Mouse (Mus musculus) kidney, postnatal 0 days (tissue): ENCODE data around the gene Rabepk. TPM values are rescaled to one million over a fixed set of nuclear protein-coding genes. Genes with fewer than 3 reads are reported as not detected.
"Not testable (repeated sequence)": the region's sequence is repeated elsewhere in the genome, so short reads cannot be mapped to it uniquely, and the experiment has no call there.

ENCODE experiments used
- ATAC-seq: fragments of 200-750 bp; cut with Nextera tagmentation; replicated peaks from 2 replicates; pipeline ENCODE4 v1.8.0; 2017; ENCODE audit warnings: low read depth, moderate number of reproducible peaks, moderate TSS enrichment, moderate library complexity; ENCODE audit not compliant: low FRiP score
- DNase-seq: peaks from one replicate; pipeline ENCODE4 v3.0.0-alpha.2; 2016; ENCODE audit warnings: low spot score
- H3K27ac ChIP-seq: fragments of 300-500 bp; sonication (generic); 2 replicates; pipeline ENCODE4 v1.5.1; 2014; ENCODE audit warnings: mild to moderate bottlenecking
- H3K27me3 ChIP-seq: fragments of 300-500 bp; sonication (generic); 2 replicates; pipeline ENCODE4 v1.6.1; 2014; ENCODE audit warnings: low read length, mixed read lengths; ENCODE audit not compliant: insufficient read depth
- H3K36me3 ChIP-seq: fragments of 300-500 bp; sonication (generic); 2 replicates; pipeline ENCODE4 v1.6.1; 2014; ENCODE audit warnings: low read length, mixed read lengths; ENCODE audit not compliant: insufficient read depth
- H3K4me1 ChIP-seq: fragments of 300-500 bp; sonication (generic); replicated peaks from 2 replicates; pipeline ENCODE4 v1.6.1; 2014; ENCODE audit warnings: antibody characterized with exemption, low read length, mixed read lengths; ENCODE audit not compliant: insufficient read depth
- H3K4me2 ChIP-seq: fragments of 300-500 bp; sonication (generic); 2 replicates; pipeline ENCODE4 v1.6.1; 2014; ENCODE audit warnings: mild to moderate bottlenecking, low read length, moderate library complexity, mixed read lengths
- H3K4me3 ChIP-seq: fragments of 300-500 bp; sonication (generic); replicated peaks from 2 replicates; pipeline ENCODE4 v1.5.1; 2014; ENCODE audit warnings: low read depth, low read length
- H3K9ac ChIP-seq: fragments of 300-500 bp; sonication (generic); 2 replicates; pipeline ENCODE4 v1.6.1; 2014; ENCODE audit warnings: low read depth, low read length
- H3K9me3 ChIP-seq: fragments of 300-500 bp; sonication (generic); replicated peaks from 2 replicates; pipeline ENCODE4 v1.6.1; 2016; ENCODE audit warnings: low read length, inconsistent platforms, mixed read lengths
- CTCF ChIP-seq: IDR thresholded peaks from 2 replicates; pipeline ENCODE4 v1.5.1; 2016; ENCODE audit warnings: antibody characterized with exemption, low read depth, mild to moderate bottlenecking, moderate library complexity
- WGBS: fragments of 180-500 bp; shearing (Covaris S2); extraction: QIAGEN DNeasy Blood & Tissue Kit; methylation state at CpG from one replicate; pipeline ENCODE4 v1.1.7; 2014; 5-methylcytosine and 5-hydroxymethylcytosine counted together
- polyA plus RNA-seq: library from polyadenylated mRNA; unstranded; fragments of >200 nt; fragmentation: Nextera tagmentation; extraction: Ambion mirVana; gene quantifications from 2 replicates; pipeline ENCODE4 v1.2.1, GENCODE M21; 2015

The Rabepk gene
- polyA plus RNA-seq = 30.8 and 33.3 TPM in 2 replicates

- Histone ChIP-seq H3K27ac (peak within 1 kb of the TSS; percentile 85), H3K9me3 (no peaks in the 10 kb centered on the region), H3K4me1 (peaks cover 7% of the 10 kb centered on the region; the same call in 1 of the 2 replicates), H3K27me3 (no peaks in the 10 kb centered on the region), H3K36me3 (0 out of 2 replicates have a peak, but pooled peaks cover 8% of the 10 kb centered on the region), H3K4me3 (peak within 1 kb of the TSS; percentile 67), H3K9ac (peak within 1 kb of the TSS; percentile 72), H3K4me2 (peak within 1 kb of the TSS; percentile 81)
- ATAC-seq (peak; percentile 80), DNase-seq (peak; percentile 93)
- no peak for TF ChIP-seq CTCF
- WGBS = 3% methylated on average over 44 of the region's 44 CpGs
These were observed at the start of gene Rabepk for GRCm38 (mm10) chr2:34799357-34800256. Gene Rabepk (minus strand): TSS chr2:34799912.

DNA sequence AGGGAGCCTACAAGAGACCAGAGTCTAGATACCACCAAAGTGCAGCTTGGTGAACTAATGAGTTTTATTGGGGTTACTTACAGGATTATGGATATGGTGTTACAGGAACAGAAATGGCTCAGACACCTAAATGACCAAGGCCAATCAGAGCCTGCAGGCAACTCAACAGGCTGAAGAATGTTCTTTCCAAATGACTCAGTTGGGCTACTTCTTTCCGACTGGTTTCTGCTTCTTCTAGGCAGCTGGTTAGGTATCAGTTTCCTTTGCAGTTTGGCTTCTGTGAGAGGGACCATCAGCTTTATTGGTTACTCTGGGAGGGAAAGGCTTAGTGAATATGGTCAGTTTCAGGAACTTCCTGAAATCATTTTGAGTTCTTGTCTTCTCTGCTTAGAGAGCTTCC, 48.0 kb upstream of the Rabepk start:
- TF ChIP-seq CTCF = no peak
- no peak overlapping the region for H3K9ac ChIP-seq
- WGBS = 85% methylated on average over 1 of the region's 1 CpGs
- ATAC-seq (no peak), DNase-seq (no peak)
- no peaks in the 10 kb centered on the region for H3K9me3 ChIP-seq
- H3K4me1 ChIP-seq = no peaks in the 10 kb centered on the region
- H3K36me3 ChIP-seq = peaks cover 20% of the 10 kb centered on the region
- no peaks in the 10 kb centered on the region for H3K27me3 ChIP-seq
- H3K4me2 ChIP-seq = no peak overlapping the region
- H3K27ac ChIP-seq = no peak overlapping the region
- H3K4me3 ChIP-seq = no peak overlapping the region

DNA sequence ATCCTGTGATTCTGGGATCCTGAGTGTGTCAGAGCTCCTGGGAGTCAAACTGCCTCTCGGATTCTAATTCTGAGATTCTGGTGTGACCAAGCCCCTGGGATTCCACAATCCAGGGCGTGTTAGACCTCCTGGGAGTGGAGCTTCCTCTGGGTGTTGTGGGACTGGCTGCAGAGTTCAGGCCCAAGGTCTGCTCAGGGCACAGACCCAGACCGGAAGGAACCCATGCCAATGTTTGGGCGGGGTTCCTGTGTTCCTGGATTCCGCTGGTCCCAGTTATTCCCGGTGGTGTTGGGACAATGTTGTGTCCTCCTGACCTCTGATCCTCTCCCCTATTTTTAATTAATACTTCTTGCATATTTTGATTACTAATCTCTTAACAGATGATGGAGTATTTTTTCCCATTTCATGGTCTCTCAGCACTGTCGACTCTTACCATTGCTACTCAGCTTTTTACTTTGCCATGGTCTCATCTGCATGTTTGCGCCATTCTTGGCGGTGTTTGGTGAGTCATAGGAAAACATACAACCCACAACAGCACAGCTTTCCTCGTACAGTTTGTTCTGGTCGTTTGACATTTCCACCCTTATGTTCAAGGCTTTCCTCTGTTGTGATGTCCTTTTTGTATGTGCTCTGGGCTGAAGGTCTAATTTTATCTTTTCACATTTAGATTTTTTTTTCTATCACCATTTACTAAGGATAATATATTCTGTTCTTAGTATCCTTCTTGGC, 43.7 kb upstream of the Rabepk start:
- ATAC-seq = no peak
- Histone ChIP-seq H3K36me3 (no peaks in the 10 kb centered on the region), H3K27ac (no peak overlapping the region), H3K4me3 (no peak overlapping the region), H3K27me3 (no peaks in the 10 kb centered on the region), H3K4me2 (no peak overlapping the region), H3K9me3 (no peaks in the 10 kb centered on the region), H3K4me1 (no peaks in the 10 kb centered on the region), H3K9ac (no peak overlapping the region)
- 72% methylated on average over 11 of the region's 11 CpGs for WGBS
- DNase-seq = no peak
- no peak for TF ChIP-seq CTCF

GRCm38 (mm10) chr2:34841706-34842105, 42.0 kb upstream of the Rabepk start:
- Histone ChIP-seq H3K9ac (no peak overlapping the region), H3K4me2 (no peak overlapping the region), H3K36me3 (no peaks in the 10 kb centered on the region), H3K4me1 (no peaks in the 10 kb centered on the region), H3K4me3 (no peak overlapping the region), H3K27me3 (no peaks in the 10 kb centered on the region), H3K27ac (no peak overlapping the region), H3K9me3 (no peaks in the 10 kb centered on the region)
- no peak for ATAC-seq
- DNase-seq = no peak
- no peak for TF ChIP-seq CTCF
- WGBS = 87% methylated on average over 8 of the region's 8 CpGs

DNA sequence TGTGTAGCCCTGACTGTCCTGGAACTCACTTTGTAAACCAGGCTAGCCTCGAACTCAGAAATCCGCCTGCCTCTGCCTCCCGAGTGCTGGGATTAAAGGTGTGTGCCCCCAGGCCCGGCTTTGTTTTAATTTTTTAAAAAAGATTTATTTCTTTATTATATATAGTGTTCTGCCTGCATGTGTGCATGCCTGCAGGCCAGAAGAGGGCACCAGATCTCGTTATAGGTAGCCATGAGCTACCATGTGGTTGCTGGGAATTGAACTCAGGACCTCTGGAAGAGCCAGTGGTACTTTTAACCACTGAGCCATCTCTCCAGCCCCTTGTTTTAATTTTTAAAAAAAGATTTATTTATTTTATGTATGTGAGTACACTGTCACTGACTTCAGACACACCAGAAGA, 40.4 kb upstream of the Rabepk start:
- H3K4me3 ChIP-seq, ATAC-seq, H3K36me3 ChIP-seq, H3K27ac ChIP-seq, H3K4me1 ChIP-seq, H3K27me3 ChIP-seq, H3K9ac ChIP-seq, H3K4me2 ChIP-seq, DNase-seq, H3K9me3 ChIP-seq: not testable (repeated sequence)
- TF ChIP-seq CTCF = peak; percentile 18; the same call in 1 of the 2 replicates
- 81% methylated on average over 5 of the region's 5 CpGs for whole genome bisulfite sequencing

- Histone ChIP-seq H3K4me3 (no peak overlapping the region), H3K27me3 (no peaks in the 10 kb centered on the region), H3K36me3 (no peaks in the 10 kb centered on the region), H3K9me3 (no peaks in the 10 kb centered on the region), H3K27ac (no peak overlapping the region), H3K4me2 (no peak overlapping the region), H3K9ac (no peak overlapping the region), H3K4me1 (no peaks in the 10 kb centered on the region)
- 81% methylated on average over 3 of the region's 3 CpGs for WGBS
- TF ChIP-seq CTCF = no peak
- DNase-seq = no peak
- no peak for ATAC-seq
These were observed 36.0 kb upstream of the Rabepk start for GRCm38 (mm10) chr2:34835669-34836068.
